Mouse (Mus musculus) liver, postnatal 0 days (tissue): ENCODE results near the gene Il17c.

Source experiments
- CTCF ChIP-seq: sonication (generic); IDR thresholded peaks from 2 replicates; pipeline ENCODE4 v1.5.1; 2016; ENCODE audit warnings: antibody characterized with exemption, low read depth
- EP300 ChIP-seq: IDR thresholded peaks from 2 replicates; pipeline ENCODE4 v1.6.1; 2016; ENCODE audit warnings: antibody characterized with exemption, low read depth, mild to moderate bottlenecking

DNA sequence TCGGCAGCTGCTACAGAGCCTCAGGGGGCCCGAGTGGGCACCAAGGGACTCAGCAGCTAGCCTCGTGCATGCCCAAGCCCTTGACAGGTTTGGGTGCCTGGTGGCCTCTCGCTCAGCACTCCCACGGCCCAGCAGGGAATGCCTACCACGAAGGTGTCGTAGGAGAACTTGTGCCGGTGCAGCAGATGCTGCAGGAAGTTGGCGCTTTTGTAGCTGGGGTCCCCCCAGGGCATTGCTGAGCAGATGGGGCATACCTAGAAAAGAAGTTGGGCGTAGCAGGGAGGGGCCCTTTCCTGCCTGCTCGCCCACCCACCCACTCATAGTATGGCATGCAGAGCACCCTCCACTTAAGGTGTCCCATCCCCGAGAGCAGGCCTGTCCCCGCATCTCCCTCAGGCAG lies 46.0 kb downstream of the Il17c start:
- TF ChIP-seq CTCF (no peak), EP300 (no peak)
